ENCODE assay signal across 8 mouse cellular contexts in the genomic region with DNA sequence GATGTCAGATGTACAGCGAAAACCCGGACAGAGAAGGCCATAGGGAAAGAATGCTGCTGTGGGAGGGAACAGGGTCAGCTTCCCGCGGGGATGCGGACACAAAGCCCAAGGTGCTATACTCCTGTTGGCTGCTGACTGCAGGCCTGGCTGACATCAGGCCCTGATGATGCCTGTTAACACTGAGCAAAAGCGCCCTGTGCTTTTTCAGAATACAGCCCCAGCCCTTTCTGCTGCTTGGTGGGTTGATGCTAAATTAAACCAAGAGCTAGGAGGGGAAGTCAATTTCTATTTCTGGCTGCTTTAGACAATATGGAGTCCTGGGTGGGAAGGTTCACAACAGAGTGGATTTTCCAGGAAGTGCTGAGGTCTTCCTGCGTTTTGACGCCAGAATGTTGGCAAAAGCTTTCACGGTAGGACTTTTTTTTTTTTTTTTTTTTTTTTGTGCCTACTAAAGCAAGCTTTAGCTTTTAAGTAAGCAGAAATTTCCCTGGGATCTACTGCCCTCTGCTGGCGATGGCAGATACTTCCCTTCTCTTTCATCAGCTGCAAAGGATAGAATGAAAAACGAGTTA.
DNase-seq lines count a peak whose midpoint lies in the region; ATAC-seq and TF ChIP-seq lines count a peak whose summit lies in the region.

No protein-coding gene starts in this region.

- H3K27ac ChIP-seq in forebrain, embryonic 10.5 days: peak overlapping the region; percentile 80
- peak overlapping the region; percentile 89 for H3K27ac ChIP-seq in heart, embryonic 15.5 days
- H3K27ac ChIP-seq in liver, embryonic 12.5 days: no peak overlapping the region
- H3K27ac ChIP-seq in neural tube, embryonic 14.5 days (ENCODE audit: low read depth, low read length): no peak overlapping the region

- H3K36me3 ChIP-seq in forebrain, embryonic 10.5 days (replicated peaks): no peaks in the 10 kb centered on the region
- no peaks in the 10 kb centered on the region for H3K36me3 ChIP-seq in heart, embryonic 15.5 days
- H3K36me3 ChIP-seq in liver, embryonic 12.5 days: no peaks in the 10 kb centered on the region
- H3K36me3 ChIP-seq in neural tube, embryonic 14.5 days (ENCODE audit: control insufficient read depth, insufficient read depth, low read length): no peaks in the 10 kb centered on the region

- WGBS in forebrain, embryonic 10.5 days: 7% methylated on average over 11 of the region's 11 CpGs
- WGBS in heart, embryonic 15.5 days: 5% methylated on average over 11 of the region's 11 CpGs
- 16% methylated on average over 11 of the region's 11 CpGs for WGBS in liver, embryonic 12.5 days (ENCODE audit: insufficient replicate concordance)
- 2% methylated on average over 11 of the region's 11 CpGs for WGBS in neural tube, embryonic 14.5 days

- DNase-seq in CD4-positive helper T cell, adult 2 months (ENCODE audit: low read depth, low spot score): peak; percentile 41
- peak; percentile 95 for DNase-seq in brain, embryonic 14.5 days (ENCODE audit: low read depth)
- DNase-seq in forebrain, embryonic 10.5 days (ENCODE audit: extremely low spot score, low spot score): peak; percentile 82
- DNase-seq in kidney, postnatal 14 days: peak; percentile 84
- DNase-seq in testis, postnatal 14 days (ENCODE audit: low spot score): peak; percentile 53

- peak; percentile 66; the same call in 1 of the 2 replicates for TF ChIP-seq CTCF in brain, embryonic 14.5 days (IDR thresholded peaks at IDR 0.05; ENCODE audit: borderline replicate concordance, extremely low read depth, insufficient read depth, insufficient read length)

- peak overlapping the region; percentile 22; the same call in 1 of the 2 replicates for H3K4me3 ChIP-seq in forebrain, embryonic 10.5 days
- peak overlapping the region; percentile 17; the same call in 1 of the 2 replicates for H3K4me3 ChIP-seq in heart, embryonic 15.5 days
- no peak overlapping the region for H3K4me3 ChIP-seq in liver, embryonic 12.5 days
- H3K4me3 ChIP-seq in neural tube, embryonic 14.5 days (ENCODE audit: low read depth, low read length): no peak overlapping the region

- no peak for TF ChIP-seq POLR2A in brain, embryonic 14.5 days (IDR thresholded peaks at IDR 0.05; ENCODE audit: borderline replicate concordance, extremely low read depth, insufficient read depth, insufficient read length, poor library complexity, severe bottlenecking)

- peak; percentile 59 for ATAC-seq in heart, embryonic 15.5 days (replicated peaks; ENCODE audit: insufficient number of reproducible peaks, insufficient read depth, low FRiP score, low read depth)
- ATAC-seq in liver, embryonic 12.5 days: no peak
- no peak for ATAC-seq in neural tube, embryonic 14.5 days (ENCODE audit: low read depth)

- H3K4me2 ChIP-seq in heart, embryonic 15.5 days: peak overlapping the region; percentile 44
- peak overlapping the region; percentile 27 for H3K4me2 ChIP-seq in liver, embryonic 12.5 days
- peak overlapping the region; percentile 7; the same call in 1 of the 2 replicates for H3K4me2 ChIP-seq in neural tube, embryonic 14.5 days (ENCODE audit: low read depth, low read length)

- H3K9me3 ChIP-seq in forebrain, embryonic 10.5 days: peaks cover 8% of the 10 kb centered on the region; the same call in 1 of the 2 replicates
- no peaks in the 10 kb centered on the region for H3K9me3 ChIP-seq in heart, embryonic 15.5 days (replicated peaks)
- H3K9me3 ChIP-seq in liver, embryonic 12.5 days (replicated peaks): no peaks in the 10 kb centered on the region
- H3K9me3 ChIP-seq in neural tube, embryonic 14.5 days (ENCODE audit: control insufficient read depth, low read length): no peaks in the 10 kb centered on the region

- H3K4me1 ChIP-seq in forebrain, embryonic 10.5 days: peaks cover 53% of the 10 kb centered on the region
- peaks cover 41% of the 10 kb centered on the region for H3K4me1 ChIP-seq in heart, embryonic 15.5 days (replicated peaks)
- no peaks in the 10 kb centered on the region for H3K4me1 ChIP-seq in liver, embryonic 12.5 days
- peaks cover 27% of the 10 kb centered on the region for H3K4me1 ChIP-seq in neural tube, embryonic 14.5 days (ENCODE audit: control insufficient read depth, insufficient read depth, low read length)

- 0 out of 2 replicates have a peak overlapping the region, but pooled peaks have one; percentile 5 for H3K9ac ChIP-seq in heart, embryonic 15.5 days
- no peak overlapping the region for H3K9ac ChIP-seq in liver, embryonic 12.5 days
- H3K9ac ChIP-seq in neural tube, embryonic 14.5 days (replicated peaks; ENCODE audit: low read depth, low read length): no peak overlapping the region; the same call in 1 of the 2 replicates

- H3K27me3 ChIP-seq in forebrain, embryonic 10.5 days (ENCODE audit: poor library complexity, severe bottlenecking): peaks cover 41% of the 10 kb centered on the region
- H3K27me3 ChIP-seq in heart, embryonic 15.5 days: no peaks in the 10 kb centered on the region
- peaks cover 14% of the 10 kb centered on the region; the same call in 1 of the 2 replicates for H3K27me3 ChIP-seq in liver, embryonic 12.5 days (replicated peaks)
- no peaks in the 10 kb centered on the region for H3K27me3 ChIP-seq in neural tube, embryonic 14.5 days (ENCODE audit: control insufficient read depth, insufficient read depth, low read length)

Comparison
In these comparisons a context has a peak if more than half of its experiments do, and no peak if none do; other contexts are left out.
1. DNase-seq: peak in every context shown above with its lines; median percentile 95 in brain, embryonic 14.5 days; 84 in kidney, postnatal 14 days; 82 in forebrain, embryonic 10.5 days; 53 in testis, postnatal 14 days; 41 in CD4-positive helper T cell, adult 2 months.
2. H3K27ac ChIP-seq: peak in forebrain, embryonic 10.5 days (single experiment) and heart, embryonic 15.5 days (single experiment); none in liver, embryonic 12.5 days (single experiment) and neural tube, embryonic 14.5 days (single experiment).
3. H3K4me3 ChIP-seq: peak in forebrain, embryonic 10.5 days (single experiment) and heart, embryonic 15.5 days (single experiment); none in liver, embryonic 12.5 days (single experiment) and neural tube, embryonic 14.5 days (single experiment).
4. Peak in every context shown above with its lines, with median percentiles within 50 percentile points of each other: H3K4me2 ChIP-seq.